Mouse (Mus musculus) hematopoietic stem cell, adult 5-6 weeks (primary cell): Measurements from ENCODE around the gene Bpgm. TPM values are rescaled to one million over a fixed set of nuclear protein-coding genes. Genes with fewer than 3 reads are reported as not detected.
A peak's percentile ranks its signal among the peaks of the same experiment; 100 is the strongest.

ENCODE experiments used
- ATAC-seq, 2 experiments: fragments of 125-278 bp in 1 of 2; replicated peaks in 1 of 2; 2 replicates each; pipeline ENCODE4 v1.8.0; 2016 to 2017; ENCODE audit warnings: inconsistent platforms in 2 of 2, mild to moderate bottlenecking in 2 of 2, moderate number of reproducible peaks in 2 of 2, low read depth in 1 of 2, moderate TSS enrichment in 1 of 2; ENCODE audit not compliant: low FRiP score in 2 of 2, poor library complexity in 2 of 2, severe bottlenecking in 2 of 2, insufficient read depth in 1 of 2, low TSS enrichment in 1 of 2
- total RNA-seq: library from RNA; stranded (forward); fragments of 172-1452, 232-1000 nt; gene quantifications from 2 replicates; pipeline ENCODE4 v1.2.3, GENCODE M21; 2017

Bpgm gene
- total RNA-seq, 1 experiment from 2014 or later, result 21.1 TPM

- peak; percentile 44 to 66; a peak in 2 of 4 replicates for ATAC-seq
Measured at GRCm38 (mm10) chr6:34515783-34516099, 39.7 kb downstream of the Bpgm start.

GRCm38 (mm10) chr6:34517750-34518149 lies 41.7 kb downstream of the Bpgm start:
- ATAC-seq, result no peak

GRCm38 (mm10) chr6:34519087-34519486 lies 43.1 kb downstream of the Bpgm start:
- ATAC-seq, result no peak

GRCm38 (mm10) chr6:34520491-34520890 lies 44.5 kb downstream of the Bpgm start:
- no peak for ATAC-seq

- no peak for ATAC-seq
Measured at GRCm38 (mm10) chr6:34520912-34521311, 44.9 kb downstream of the Bpgm start.

GRCm38 (mm10) chr6:34523476-34523875 lies 47.5 kb downstream of the Bpgm start:
- ATAC-seq, result no peak

- ATAC-seq, result no peak
Measured at GRCm38 (mm10) chr6:34525499-34525924, 49.5 kb downstream of the Bpgm start.

- ATAC-seq, result no peak
Measured at GRCm38 (mm10) chr6:34525927-34526326, 49.9 kb downstream of the Bpgm start.

- ATAC-seq, result no peak
Measured at GRCm38 (mm10) chr6:34526389-34526788, 50.4 kb downstream of the Bpgm start.

GRCm38 (mm10) chr6:34528131-34528530 lies 52.1 kb downstream of the Bpgm start:
- no peak for ATAC-seq

GRCm38 (mm10) chr6:34529992-34530391 lies 54.0 kb downstream of the Bpgm start:
- ATAC-seq, result no peak

- ATAC-seq, result no peak
Measured at GRCm38 (mm10) chr6:34533055-34533454, 57.0 kb downstream of the Bpgm start.

- ATAC-seq, result no peak
Measured at GRCm38 (mm10) chr6:34533896-34534295, 57.9 kb downstream of the Bpgm start.

GRCm38 (mm10) chr6:34542866-34543265 lies 66.9 kb downstream of the Bpgm start:
- no peak for ATAC-seq

GRCm38 (mm10) chr6:34543303-34544206 lies 67.5 kb downstream of the Bpgm start:
- ATAC-seq, result no peak

GRCm38 (mm10) chr6:34544207-34544602 lies 68.2 kb downstream of the Bpgm start:
- no peak for ATAC-seq

GRCm38 (mm10) chr6:34545286-34545685 lies 69.3 kb downstream of the Bpgm start:
- ATAC-seq, result no peak

GRCm38 (mm10) chr6:34548406-34548990 lies 72.5 kb downstream of the Bpgm start:
- ATAC-seq, result no peak

GRCm38 (mm10) chr6:34549017-34549416 lies 73.0 kb downstream of the Bpgm start:
- ATAC-seq, result peak in 1 of 2 experiments; percentile 71; a peak in 1 of 4 replicates
